Mouse (Mus musculus) heart, embryonic 14.5 days (tissue): ENCODE measurements around the gene Sync. TPM values are rescaled to one million over a fixed set of nuclear protein-coding genes. Genes with fewer than 3 reads are reported as not detected.

Experiments
- microRNA-seq: library from miRNA; unstranded; fragments of <30 nt; microRNA quantifications from one replicate; pipeline ENCODE4, GENCODE M21; 2016
- polyA plus RNA-seq: library from polyadenylated mRNA; unstranded; fragments of >200 nt; fragmentation: Nextera tagmentation; extraction: Ambion mirVana; gene quantifications from 2 replicates; pipeline ENCODE4 v1.2.1, GENCODE M21; 2014

Sync gene
- polyA plus RNA-seq, 1 experiment from 2014 or later = 1.8 TPM

Small RNA genes within 50 kb of the gene (microRNA-seq; reads per million reads assigned to microRNA genes)
- not detected for gene Gm22994

Other genes with a start within 250 kb of the Sync start
- 8.2 and 9.0 TPM in 2 replicates for gene Rnf19b, start 229.3 kb upstream of the Sync start, polyA plus RNA-seq
- gene Tmem54, start 182.1 kb upstream of the Sync start, polyA plus RNA-seq = not detected in 2 replicates
- gene Hpca, start 165.6 kb upstream of the Sync start, polyA plus RNA-seq = 0.31 and 0.47 TPM in 2 replicates
- 11.9 and 13.7 TPM in 2 replicates for gene Fndc5, start 150.6 kb upstream of the Sync start, polyA plus RNA-seq
- 13.7 and 15.7 TPM in 2 replicates for gene S100pbp, start 97.9 kb upstream of the Sync start, polyA plus RNA-seq
- 46.3 and 51.2 TPM in 2 replicates for gene Yars, start 97.9 kb upstream of the Sync start, polyA plus RNA-seq
- gene C77080, start 26.2 kb upstream of the Sync start, polyA plus RNA-seq = 1.3 and 1.4 TPM in 2 replicates
- 256 and 263 TPM in 2 replicates for gene Rbbp4, start 47.8 kb downstream of the Sync start, polyA plus RNA-seq
- 45.5 and 48.1 TPM in 2 replicates for gene Zbtb8os, start 48.1 kb downstream of the Sync start, polyA plus RNA-seq
- gene Zbtb8a, start 90.5 kb downstream of the Sync start, polyA plus RNA-seq = 9.0 TPM in 2 replicates
- gene Zbtb8b, start 153.2 kb downstream of the Sync start, polyA plus RNA-seq = 5.0 and 5.6 TPM in 2 replicates
- 23.2 and 25.5 TPM in 2 replicates for gene Bsdc1, start 174.0 kb downstream of the Sync start, polyA plus RNA-seq
- not detected in 2 replicates for gene Tssk3, start 203.4 kb downstream of the Sync start, polyA plus RNA-seq
- gene Fam229a, start 203.6 kb downstream of the Sync start, polyA plus RNA-seq = not detected in 2 replicates
- 301 and 313 TPM in 2 replicates for gene Marcksl1, start 226.0 kb downstream of the Sync start, polyA plus RNA-seq